In the genomic region with DNA sequence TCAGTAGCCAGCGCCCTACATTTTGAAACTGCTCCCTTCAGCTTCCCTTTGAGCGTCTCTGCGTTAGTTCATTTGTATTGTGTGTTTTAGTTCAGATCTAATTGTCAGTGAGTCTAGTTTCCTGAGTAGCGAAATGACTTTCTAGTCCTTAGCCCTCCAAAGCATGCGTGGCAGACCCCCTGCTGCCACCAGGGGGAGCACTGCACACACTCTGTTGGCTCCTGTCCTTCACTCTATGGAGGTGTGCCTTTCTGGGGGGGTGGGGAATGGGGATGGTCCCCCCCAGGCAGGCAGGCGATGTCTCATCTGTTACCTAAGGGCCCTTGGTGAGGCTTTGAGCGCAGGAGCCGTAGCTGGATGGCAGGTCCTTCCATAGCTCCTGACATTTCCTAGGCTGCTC, we compare ENCODE assay signal across 8 mouse cellular contexts. TPM values are rescaled to one million over a fixed set of nuclear protein-coding genes. Genes with fewer than 3 reads are reported as not detected.
DNase-seq lines count a peak whose midpoint lies in the region; ATAC-seq and TF ChIP-seq lines count a peak whose summit lies in the region.

No protein-coding gene starts in this region.

- TF ChIP-seq POLR2A in spleen, adult 2 months (IDR thresholded peaks at IDR 0.05; ENCODE audit: low read depth, low read length): no peak

- TF ChIP-seq CTCF in hindbrain, postnatal 0 days (IDR thresholded peaks at IDR 0.05; ENCODE audit: low read depth): peak; percentile 92
- TF ChIP-seq CTCF in lung, embryonic 14.5 days (IDR thresholded peaks at IDR 0.05; ENCODE audit: low read depth): peak; percentile 91
- peak; percentile 92 for TF ChIP-seq CTCF in spleen, adult 2 months (IDR thresholded peaks at IDR 0.05; ENCODE audit: extremely low read depth, insufficient read depth, insufficient read length, insufficient replicate concordance)

- no peak overlapping the region for H3K9ac ChIP-seq in midbrain, embryonic 14.5 days (replicated peaks; ENCODE audit: low read length)
- H3K9ac ChIP-seq in midbrain, embryonic 13.5 days (replicated peaks): no peak overlapping the region
- no peak overlapping the region for H3K9ac ChIP-seq in hindbrain, postnatal 0 days (replicated peaks; ENCODE audit: low read length)
- H3K9ac ChIP-seq in lung, embryonic 14.5 days: no peak overlapping the region

- WGBS in midbrain, embryonic 14.5 days: 83% methylated on average over 8 of the region's 8 CpGs
- 81% methylated on average over 8 of the region's 8 CpGs for WGBS in midbrain, embryonic 13.5 days
- WGBS in hindbrain, postnatal 0 days: 75% methylated on average over 8 of the region's 8 CpGs
- WGBS in lung, embryonic 14.5 days: 66% methylated on average over 8 of the region's 8 CpGs
- WGBS in spleen, adult 2 months: 86% methylated on average over 8 of the region's 8 CpGs

- ATAC-seq in midbrain, embryonic 14.5 days (ENCODE audit: low FRiP score, low TSS enrichment): no peak; the same call in 1 of the 2 replicates
- no peak for ATAC-seq in midbrain, embryonic 13.5 days
- ATAC-seq in hindbrain, postnatal 0 days: 0 out of 2 replicates have a peak, but pooled peaks have one; percentile 36
- no peak for ATAC-seq in lung, embryonic 14.5 days (ENCODE audit: insufficient read depth)

- H3K4me3 ChIP-seq in midbrain, embryonic 14.5 days (replicated peaks; ENCODE audit: low read depth, low read length): no peak overlapping the region
- H3K4me3 ChIP-seq in midbrain, embryonic 13.5 days (replicated peaks): no peak overlapping the region
- H3K4me3 ChIP-seq in hindbrain, postnatal 0 days (ENCODE audit: low read length): no peak overlapping the region
- H3K4me3 ChIP-seq in lung, embryonic 14.5 days (ENCODE audit: low read depth, low read length): no peak overlapping the region
- no peak overlapping the region for H3K4me3 ChIP-seq in spleen, adult 2 months (ENCODE audit: extremely low read depth, insufficient read depth, insufficient read length)

- no peaks in the 10 kb centered on the region for H3K27me3 ChIP-seq in midbrain, embryonic 14.5 days (ENCODE audit: control insufficient read depth, insufficient read depth, low read length)
- H3K27me3 ChIP-seq in midbrain, embryonic 13.5 days: no peaks in the 10 kb centered on the region
- no peaks in the 10 kb centered on the region for H3K27me3 ChIP-seq in hindbrain, postnatal 0 days (ENCODE audit: insufficient read depth, low read length)
- H3K27me3 ChIP-seq in lung, embryonic 14.5 days (ENCODE audit: insufficient read depth, low read length): no peaks in the 10 kb centered on the region
- no peaks in the 10 kb centered on the region for H3K27me3 ChIP-seq in spleen, adult 2 months (ENCODE audit: control insufficient read depth, insufficient read depth, low read length)

- no peak overlapping the region for H3K27ac ChIP-seq in midbrain, embryonic 14.5 days (replicated peaks; ENCODE audit: low read depth, low read length)
- no peak overlapping the region for H3K27ac ChIP-seq in midbrain, embryonic 13.5 days
- H3K27ac ChIP-seq in hindbrain, postnatal 0 days: no peak overlapping the region
- no peak overlapping the region for H3K27ac ChIP-seq in lung, embryonic 14.5 days (ENCODE audit: low read depth)
- H3K27ac ChIP-seq in spleen, adult 2 months (ENCODE audit: insufficient read depth, low read length): no peak overlapping the region

- no peaks in the 10 kb centered on the region for H3K9me3 ChIP-seq in midbrain, embryonic 14.5 days (ENCODE audit: control insufficient read depth, low read length)
- no peaks in the 10 kb centered on the region for H3K9me3 ChIP-seq in midbrain, embryonic 13.5 days
- no peaks in the 10 kb centered on the region for H3K9me3 ChIP-seq in hindbrain, postnatal 0 days (ENCODE audit: low read length)
- H3K9me3 ChIP-seq in lung, embryonic 14.5 days (ENCODE audit: low read depth, low read length): no peaks in the 10 kb centered on the region

- no peaks in the 10 kb centered on the region for H3K4me1 ChIP-seq in midbrain, embryonic 14.5 days (ENCODE audit: control insufficient read depth, insufficient read depth, low read length)
- H3K4me1 ChIP-seq in midbrain, embryonic 13.5 days (replicated peaks): no peaks in the 10 kb centered on the region
- no peaks in the 10 kb centered on the region for H3K4me1 ChIP-seq in hindbrain, postnatal 0 days (ENCODE audit: insufficient read depth, low read length)
- no peaks in the 10 kb centered on the region for H3K4me1 ChIP-seq in lung, embryonic 14.5 days (ENCODE audit: insufficient read depth)
- no peaks in the 10 kb centered on the region for H3K4me1 ChIP-seq in spleen, adult 2 months (ENCODE audit: control insufficient read depth, insufficient read depth, insufficient read length)

- no peak overlapping the region for H3K4me2 ChIP-seq in midbrain, embryonic 14.5 days (ENCODE audit: low read length)
- no peak overlapping the region for H3K4me2 ChIP-seq in midbrain, embryonic 13.5 days (replicated peaks)
- H3K4me2 ChIP-seq in hindbrain, postnatal 0 days (ENCODE audit: low read depth, low read length): no peak overlapping the region
- no peak overlapping the region for H3K4me2 ChIP-seq in lung, embryonic 14.5 days

- peaks cover 97% of the 10 kb centered on the region for H3K36me3 ChIP-seq in midbrain, embryonic 14.5 days (ENCODE audit: control insufficient read depth, insufficient read depth, low read length)
- H3K36me3 ChIP-seq in midbrain, embryonic 13.5 days: peaks cover 98% of the 10 kb centered on the region
- H3K36me3 ChIP-seq in hindbrain, postnatal 0 days (ENCODE audit: insufficient read depth, low read length): peaks cover 80% of the 10 kb centered on the region
- peaks cover 88% of the 10 kb centered on the region for H3K36me3 ChIP-seq in lung, embryonic 14.5 days (ENCODE audit: insufficient read depth)
- peaks cover 33% of the 10 kb centered on the region for H3K36me3 ChIP-seq in spleen, adult 2 months (ENCODE audit: control insufficient read depth, insufficient read depth, low read length)

- peak; percentile 69 for DNase-seq in embryo, embryonic 10 days (ENCODE audit: low spot score)
- no peak for DNase-seq in embryo, embryonic 9.5 days (ENCODE audit: extremely low spot score)
- DNase-seq in midbrain, embryonic 14.5 days: peak; percentile 77
- peak; percentile 77 to 85 for DNase-seq in cerebellum, adult 18-20 months
- DNase-seq in hindbrain, postnatal 0 days (ENCODE audit: low spot score): peak; percentile 71
- peak; percentile 78 for DNase-seq in lung, embryonic 14.5 days
- peak in 1 of 2 experiments; percentile 53 for DNase-seq in spleen, adult 2 months (ENCODE audit: low read depth in 1 of 2, low spot score in 2 of 2)

RNA-seq across cellular contexts. Expression of a gene that starts 22.9 kb away (rescaled TPM):
- polyA plus RNA-seq in midbrain, embryonic 14.5 days (2014; fragmentation: Nextera tagmentation; extraction: Ambion mirVana): 4.4 and 4.9 TPM in 2 replicates
- polyA plus RNA-seq in midbrain, embryonic 13.5 days (2015; fragmentation: Nextera tagmentation; extraction: Ambion mirVana): 2.9 TPM in 2 replicates
- total RNA-seq in hindbrain, postnatal 0 days (2014; rRNA removed): 1.4 and 3.8 TPM in 2 replicates
- 6.9 and 7.5 TPM in 2 replicates for polyA plus RNA-seq in hindbrain, postnatal 0 days (2015; fragmentation: Nextera tagmentation; extraction: Ambion mirVana)
- polyA plus RNA-seq in lung, embryonic 14.5 days (2014; fragmentation: Nextera tagmentation; extraction: Ambion mirVana): 5.3 and 5.6 TPM in 2 replicates
- polyA plus RNA-seq in spleen, adult 2 months (2012; rRNA removed): 17.1 and 21.2 TPM in 2 replicates

RNA-seq across cellular contexts. Expression of a gene that starts 28.1 kb away (rescaled TPM):
- polyA plus RNA-seq in midbrain, embryonic 14.5 days (2014; fragmentation: Nextera tagmentation; extraction: Ambion mirVana): 128 and 163 TPM in 2 replicates
- 152 and 154 TPM in 2 replicates for polyA plus RNA-seq in midbrain, embryonic 13.5 days (2015; fragmentation: Nextera tagmentation; extraction: Ambion mirVana)
- 194 and 198 TPM in 2 replicates for total RNA-seq in hindbrain, postnatal 0 days (2014; rRNA removed)
- polyA plus RNA-seq in hindbrain, postnatal 0 days (2015; fragmentation: Nextera tagmentation; extraction: Ambion mirVana): 126 and 134 TPM in 2 replicates
- 61.5 and 64.3 TPM in 2 replicates for polyA plus RNA-seq in lung, embryonic 14.5 days (2014; fragmentation: Nextera tagmentation; extraction: Ambion mirVana)
- polyA plus RNA-seq in spleen, adult 2 months (2012; rRNA removed): 15.7 and 20.6 TPM in 2 replicates
